Mouse (Mus musculus) fat pad, adult 2 months (tissue): ENCODE data around the gene Kmt5c.
"Not testable (repeated sequence)": the region's sequence is repeated elsewhere in the genome, so short reads cannot be mapped to it uniquely, and the experiment has no call there.

Experiments used
- DNase-seq: peaks from one replicate; pipeline ENCODE4 v3.0.0-alpha.2; 2011; ENCODE audit warnings: low read depth, low spot score; ENCODE audit errors: extremely low read depth

The Kmt5c gene

DNA sequence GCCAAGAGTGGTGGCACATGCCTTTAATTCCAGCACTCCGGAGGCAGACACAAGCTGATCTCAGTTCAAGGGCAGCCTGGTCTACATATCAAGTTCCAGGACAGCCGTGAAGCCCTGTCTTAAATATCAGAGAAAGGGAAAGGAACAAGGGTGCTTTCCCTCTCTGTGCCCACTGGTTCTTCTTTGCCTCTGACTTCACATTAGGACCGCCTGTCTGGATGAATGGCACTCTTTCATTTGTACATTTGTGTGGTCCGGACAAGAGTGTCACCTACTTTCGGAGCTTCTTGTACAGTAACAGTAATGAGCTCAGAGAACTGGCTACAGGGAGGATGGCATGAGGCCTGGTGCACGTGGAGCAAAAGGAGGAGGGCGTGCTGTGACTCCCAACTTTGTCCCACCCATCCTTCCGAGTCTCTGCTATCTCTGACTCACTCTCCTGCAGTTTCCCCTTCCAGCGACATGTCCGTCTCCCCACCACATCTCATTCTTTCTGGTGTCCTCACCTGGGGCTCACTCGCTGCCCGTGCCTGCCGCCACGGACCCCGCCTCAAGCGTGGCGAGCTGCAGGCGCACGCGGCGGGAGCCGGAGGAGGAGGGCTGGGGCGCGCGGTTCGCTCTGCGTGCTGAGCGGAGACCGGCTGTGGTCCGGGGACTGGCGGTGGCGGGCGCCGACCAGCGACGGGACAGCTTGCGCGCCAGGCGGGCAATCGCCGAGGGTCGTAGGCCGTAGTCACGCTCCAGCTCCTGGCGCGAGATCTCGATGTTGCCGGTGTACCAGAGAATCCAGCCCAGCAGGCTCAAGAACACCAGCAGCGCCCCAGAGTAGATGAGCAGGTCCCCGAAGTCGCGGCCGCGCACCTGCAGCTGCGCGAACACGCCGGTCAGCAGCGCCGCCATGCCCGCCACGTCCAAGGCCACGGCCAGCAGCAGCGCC, 48.9 kb downstream of the Kmt5c start:
- no peak for DNase-seq

DNA sequence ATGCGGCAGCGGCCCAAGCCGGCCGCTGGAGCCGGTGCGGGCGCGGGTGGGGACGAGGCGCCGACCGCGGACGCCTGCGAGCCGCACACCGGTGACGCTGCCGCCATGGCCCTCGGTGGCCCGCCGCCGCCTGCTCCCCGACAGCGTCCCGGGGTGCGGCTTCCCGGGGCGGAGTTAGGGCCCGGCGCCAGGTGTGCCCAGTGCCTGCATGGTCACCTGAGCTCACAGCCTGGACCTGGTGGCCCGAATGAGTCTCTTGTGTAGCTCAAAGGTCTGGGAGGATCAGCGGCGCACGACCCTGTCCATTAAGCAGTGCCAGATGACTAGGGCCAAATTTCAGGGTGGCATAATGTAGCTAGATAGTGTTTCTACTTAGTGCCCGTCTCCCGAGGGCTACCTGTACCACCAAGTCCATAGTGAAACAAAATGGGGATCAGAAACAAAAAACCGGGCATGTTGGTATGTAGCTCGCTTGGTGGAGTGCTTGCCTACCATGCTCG, 49.6 kb downstream of the Kmt5c start, which contains the start of gene Tmem238:
Gene Tmem238 (minus strand): TSS at position 221 of the 500 bp plus-strand sequence.
- DNase-seq: no peak

DNA sequence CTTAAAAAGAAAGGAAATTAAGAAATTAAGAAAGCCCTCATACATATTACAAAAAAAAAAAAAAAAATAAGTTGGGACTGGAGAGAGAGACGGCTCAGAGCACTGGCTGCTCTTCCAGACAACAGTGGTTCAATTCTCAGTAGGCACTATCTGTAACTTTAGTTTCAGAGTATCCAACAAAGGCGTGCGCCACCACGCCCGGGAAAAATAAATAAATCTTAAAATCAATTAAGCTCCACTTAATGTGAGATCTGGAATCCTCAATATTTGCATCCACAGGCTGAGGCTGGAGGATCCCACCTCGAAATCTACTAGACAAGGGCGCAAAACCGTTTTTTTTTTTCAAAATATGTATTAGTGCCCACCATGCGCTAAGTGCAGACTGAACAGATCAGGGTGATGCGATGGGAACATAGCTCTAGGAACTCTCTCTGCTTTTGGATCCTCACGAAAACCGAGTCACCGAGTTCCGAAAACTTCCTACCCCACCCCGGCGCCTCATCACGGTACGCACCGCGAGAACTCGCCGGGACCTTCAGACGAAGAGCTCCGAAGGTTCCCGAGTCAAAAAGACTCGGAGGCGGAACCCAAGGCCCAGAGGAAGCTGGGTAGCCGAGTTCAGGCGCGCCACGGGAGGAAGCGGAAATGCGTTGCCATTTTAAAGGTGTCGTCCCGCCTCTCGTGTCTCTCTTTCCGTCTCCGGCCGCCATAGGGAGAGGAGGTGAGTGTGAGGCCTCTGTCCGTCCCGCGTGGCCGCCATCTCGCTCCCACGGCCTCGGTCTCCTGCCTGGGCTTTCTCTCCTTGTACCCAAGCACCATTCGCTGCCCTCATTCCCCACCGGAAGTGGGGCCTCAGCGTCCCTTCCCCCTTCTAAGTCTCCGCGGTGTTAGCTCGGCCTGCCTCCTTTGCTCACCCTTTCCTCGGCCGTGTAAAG, 52.6 kb downstream of the Kmt5c start, which contains the start of gene Rpl28:
Gene Rpl28 (plus strand): TSS at position 597 of the 935 bp plus-strand sequence.
- no peak for DNase-seq

DNA sequence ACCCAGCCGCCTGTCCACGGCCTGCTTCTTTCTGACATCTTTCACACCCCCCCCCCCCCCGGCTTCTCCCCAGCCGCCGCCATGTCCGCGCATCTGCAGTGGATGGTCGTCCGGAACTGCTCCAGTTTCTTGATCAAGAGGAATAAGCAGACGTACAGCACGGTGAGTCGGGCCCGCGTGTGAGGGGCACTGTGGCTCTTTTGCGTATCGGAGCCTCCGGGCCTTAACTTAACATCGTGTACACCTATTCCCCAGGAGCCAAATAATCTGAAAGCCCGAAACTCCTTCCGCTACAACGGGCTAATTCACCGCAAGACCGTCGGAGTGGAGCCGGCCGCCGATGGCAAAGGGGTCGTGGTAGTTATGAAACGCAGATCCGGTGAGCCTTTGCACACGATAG, 53.3 kb downstream of the Kmt5c start:
- not testable (repeated sequence) for DNase-seq

DNA sequence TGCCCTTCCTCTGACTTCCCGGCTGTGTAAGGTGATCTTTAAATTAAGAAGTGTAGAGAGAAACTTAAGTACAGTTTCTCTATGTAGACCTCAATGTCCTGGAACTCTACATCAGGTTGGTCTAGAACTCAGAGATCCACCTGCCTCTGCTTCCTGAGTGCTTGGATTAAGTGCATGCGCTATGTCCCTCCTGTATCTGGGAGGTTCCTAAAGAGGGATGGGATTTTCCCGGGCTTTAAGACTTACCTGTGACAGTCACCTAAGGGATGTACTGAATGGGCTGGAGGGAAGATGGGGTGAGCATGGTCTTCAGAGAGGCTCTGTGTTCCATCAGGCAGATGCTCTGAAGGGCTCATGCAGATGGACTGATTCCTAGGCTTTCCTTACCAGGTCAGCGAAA, 53.8 kb downstream of the Kmt5c start:
- DNase-seq: no peak

DNA sequence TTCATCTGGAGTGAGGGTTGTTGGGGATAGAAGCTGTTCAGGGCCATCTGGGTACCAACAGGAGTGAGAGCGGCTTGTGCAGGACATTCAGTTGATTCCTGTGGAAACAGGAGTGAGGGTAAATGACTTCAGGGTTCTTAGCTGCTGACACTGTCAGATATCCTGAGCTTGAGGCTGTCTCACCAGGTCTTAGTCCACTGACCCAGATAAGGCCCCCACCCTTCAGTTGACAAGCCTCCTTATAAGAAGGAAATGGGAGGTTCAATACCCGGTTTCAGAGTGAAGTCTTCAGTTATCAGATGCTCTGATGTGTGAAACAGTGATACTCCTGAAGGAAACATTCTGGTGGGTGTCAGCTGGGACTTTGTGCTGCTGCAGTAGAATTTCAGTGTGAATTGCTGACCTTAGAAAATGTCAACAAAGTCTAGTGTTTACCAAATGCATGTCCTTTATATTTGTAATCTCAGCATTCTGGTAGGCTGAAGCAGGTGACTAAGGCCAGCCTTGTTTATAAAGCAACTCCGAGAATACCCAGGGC, 54.8 kb downstream of the Kmt5c start:
- DNase-seq: no peak

DNA sequence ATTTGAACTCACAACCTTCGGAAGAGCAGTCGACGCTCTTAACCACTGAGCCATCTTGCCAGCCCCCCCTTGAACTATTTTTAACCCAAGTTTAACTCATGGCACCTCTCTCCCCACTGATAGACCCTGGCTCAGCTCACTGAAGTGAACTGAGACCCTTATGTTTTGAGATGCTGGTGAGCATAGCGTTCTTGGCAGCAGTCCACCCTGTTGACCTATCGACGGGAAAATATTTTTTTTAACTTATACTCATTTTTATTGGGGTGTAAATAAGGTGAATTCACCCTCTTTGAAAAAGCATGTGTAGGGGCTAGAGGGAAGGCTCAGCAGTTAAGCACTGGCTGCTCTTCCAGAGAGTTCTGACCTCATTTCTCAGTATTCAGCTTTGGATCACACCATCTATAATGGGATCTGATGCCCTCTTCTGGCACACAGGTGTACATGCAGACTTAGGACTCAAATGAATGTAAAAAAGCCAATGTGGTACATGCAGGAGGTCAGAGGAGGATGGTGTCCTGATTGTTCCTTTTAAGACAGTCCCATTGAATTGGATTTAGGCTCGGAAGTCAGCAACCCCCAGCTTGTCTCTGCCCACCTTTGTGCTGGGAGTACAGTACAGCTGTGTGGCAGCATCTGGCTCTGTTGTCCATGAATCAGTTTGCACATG, 56.0 kb downstream of the Kmt5c start:
- DNase-seq: no peak
